Mouse (Mus musculus): ENCODE measurements at regions not wholly inside any gene's neighbourhood (a gene's known extent, or its start where the extent isn't known, plus 50 kb on each side); places are given as distances from the start of the nearest gene placed in this dataset.
A peak's percentile ranks its signal among the peaks of the same experiment; 100 is the strongest.
"Not testable (repeated sequence)": the region's sequence is repeated elsewhere in the genome, so short reads cannot be mapped to it uniquely, and the experiment has no call there.

DNA sequence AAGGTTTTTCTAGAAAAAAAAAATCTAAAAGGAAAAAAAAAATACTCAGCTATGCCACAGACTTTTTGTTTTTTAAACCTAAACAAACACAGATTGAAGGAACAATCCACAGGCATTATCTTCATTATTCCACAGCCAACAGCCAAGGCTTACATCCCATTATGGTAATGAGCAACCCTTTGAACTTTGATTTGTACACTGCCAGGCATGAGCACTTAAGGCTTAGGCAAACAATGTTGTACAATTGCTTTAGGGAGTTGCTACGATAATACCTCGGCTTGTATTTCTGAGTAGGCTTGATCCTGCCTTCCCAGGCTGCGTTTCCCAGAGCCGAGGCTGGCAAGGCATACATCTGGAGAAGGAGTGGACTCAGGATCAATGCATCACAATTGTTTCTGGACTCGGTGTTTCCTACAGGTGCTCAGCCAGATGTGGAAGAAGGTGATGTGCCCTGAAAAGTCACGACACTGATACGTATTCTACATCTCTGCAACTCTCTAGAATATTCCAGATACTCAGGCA lies 409.0 kb upstream of the Igfbp7 start:
- DNase-seq (ENCODE audit: low spot score), result peak; percentile 8

GRCm38 (mm10) chr5:77809844-77810243 lies 402.0 kb upstream of the Igfbp7 start:
- DNase-seq (ENCODE audit: low spot score), result no peak

GRCm38 (mm10) chr5:77807726-77808125 lies 399.9 kb upstream of the Igfbp7 start:
- peak; percentile 34 for DNase-seq (ENCODE audit: low spot score)

DNA sequence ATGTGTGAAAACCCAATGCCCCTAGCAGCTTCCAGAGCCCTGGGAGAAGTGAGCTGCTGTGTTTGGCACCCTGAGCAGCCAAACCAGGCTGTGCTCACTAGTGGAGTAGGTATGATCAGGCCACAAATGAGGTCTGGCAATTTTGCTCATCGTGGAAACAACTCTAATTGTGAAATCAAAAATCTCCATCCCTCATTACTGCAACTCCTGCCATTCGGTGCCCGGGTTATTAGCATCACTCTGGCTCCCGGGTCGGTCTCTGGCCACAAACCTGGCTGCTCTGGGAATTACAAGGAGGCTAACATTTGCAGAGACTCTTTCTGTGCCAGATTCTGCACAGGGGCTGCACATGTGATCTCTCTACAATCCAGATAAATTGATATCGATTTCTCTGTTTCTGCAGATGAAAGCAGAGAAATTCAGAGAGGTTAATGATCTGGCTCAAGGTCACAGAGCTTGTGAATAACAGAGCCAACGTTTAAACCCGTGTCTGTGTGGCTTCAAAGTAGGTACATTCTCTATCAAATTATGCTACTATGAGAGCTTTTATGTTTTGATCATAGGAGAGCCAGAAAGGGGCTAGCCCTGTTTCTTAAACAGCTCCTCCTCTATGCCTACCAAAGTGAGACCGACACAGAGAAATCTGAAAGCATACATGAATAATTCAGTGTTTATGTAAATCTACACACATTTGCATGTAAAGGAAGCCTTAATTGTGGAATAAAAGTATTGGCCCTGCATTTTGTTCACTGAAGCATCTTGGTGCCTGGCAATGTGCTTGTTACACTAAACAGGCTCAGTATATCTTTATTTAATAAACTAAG lies 398.7 kb upstream of the Igfbp7 start:
- no peak for DNase-seq (ENCODE audit: low spot score)

DNA sequence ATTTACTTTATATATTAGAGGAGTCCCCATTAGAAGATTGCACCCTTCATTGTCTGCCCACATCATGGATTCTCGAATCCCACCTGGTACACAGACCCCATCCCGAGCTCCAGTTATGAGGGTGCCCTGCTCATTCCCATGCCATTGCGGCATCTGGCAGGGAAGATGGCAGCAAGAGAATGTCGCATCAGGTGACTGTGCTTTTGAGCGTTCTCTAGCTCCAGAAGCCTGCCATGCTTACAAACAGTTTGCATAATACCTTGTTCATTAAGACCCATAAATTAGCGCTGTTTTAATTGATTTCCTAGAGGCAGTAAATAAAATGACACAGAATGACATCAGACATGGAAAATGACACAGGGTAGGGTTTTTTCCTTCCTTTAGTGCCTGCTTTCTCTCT lies 398.0 kb upstream of the Igfbp7 start:
- no peak for DNase-seq (ENCODE audit: low spot score)

- DNase-seq (ENCODE audit: low spot score), result no peak
Measured at GRCm38 (mm10) chr5:77805303-77805702, 397.5 kb upstream of the Igfbp7 start.

GRCm38 (mm10) chr5:77804113-77804512 lies 396.3 kb upstream of the Igfbp7 start:
- DNase-seq (ENCODE audit: low spot score), result no peak

GRCm38 (mm10) chr5:77803562-77803961 lies 395.7 kb upstream of the Igfbp7 start:
- DNase-seq (ENCODE audit: low spot score), result peak; percentile 23

GRCm38 (mm10) chr5:77796960-77797359 lies 389.1 kb upstream of the Igfbp7 start:
- DNase-seq (ENCODE audit: low spot score), result no peak

- DNase-seq (ENCODE audit: low spot score), result no peak
Measured at GRCm38 (mm10) chr5:77795766-77796165, 387.9 kb upstream of the Igfbp7 start.

GRCm38 (mm10) chr5:77783953-77784352 lies 376.1 kb upstream of the Igfbp7 start:
- DNase-seq (ENCODE audit: low spot score), result no peak

- DNase-seq (ENCODE audit: low spot score), result no peak
Measured at GRCm38 (mm10) chr5:77762426-77763042, 354.7 kb upstream of the Igfbp7 start.

- no peak for DNase-seq (ENCODE audit: low spot score)
Measured at GRCm38 (mm10) chr5:77762013-77762412, 354.2 kb upstream of the Igfbp7 start.

DNA sequence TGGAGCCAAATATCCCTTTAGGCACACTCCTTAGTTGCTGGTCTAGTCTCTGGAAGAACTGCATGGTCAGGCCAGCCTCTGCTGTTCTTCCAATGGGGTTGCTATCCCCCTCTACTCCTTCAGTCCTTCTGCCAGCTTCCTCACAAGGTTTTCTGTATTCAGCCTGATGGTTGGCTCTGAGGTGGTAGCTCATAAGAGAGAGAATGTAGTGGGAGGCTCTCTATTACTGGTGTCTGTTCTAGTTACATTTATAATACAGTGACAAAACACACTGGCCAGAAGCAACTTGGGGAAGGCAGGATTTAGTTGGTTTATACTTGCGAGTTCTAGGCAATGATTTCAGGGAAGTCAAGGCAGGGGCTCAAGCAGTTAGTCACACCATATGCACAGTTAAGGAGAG lies 341.1 kb upstream of the Igfbp7 start:
- no peak for DNase-seq (ENCODE audit: low spot score)

DNA sequence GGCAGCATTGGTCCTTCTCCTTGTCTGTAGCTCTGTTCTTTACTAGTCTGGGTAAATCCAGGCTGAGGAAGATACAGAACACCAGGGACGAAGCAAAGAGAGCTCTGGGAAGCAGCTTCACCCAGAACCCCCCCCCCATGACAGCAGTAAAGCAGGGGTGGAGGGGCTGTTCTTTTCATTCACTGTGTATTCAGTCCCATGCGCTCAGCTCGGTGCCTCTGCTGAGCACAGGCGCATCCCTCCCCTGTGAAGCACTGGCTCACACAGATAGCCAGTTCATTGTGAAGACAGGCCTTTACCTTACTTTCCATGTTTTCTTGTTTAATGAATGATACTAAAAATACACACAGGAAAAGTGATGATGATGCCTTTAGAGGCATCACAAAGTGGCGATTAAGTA lies 338.8 kb upstream of the Igfbp7 start:
- DNase-seq (ENCODE audit: low spot score), result no peak

- no peak for DNase-seq (ENCODE audit: low spot score)
Measured at GRCm38 (mm10) chr5:77743467-77743866, 335.6 kb upstream of the Igfbp7 start.

DNA sequence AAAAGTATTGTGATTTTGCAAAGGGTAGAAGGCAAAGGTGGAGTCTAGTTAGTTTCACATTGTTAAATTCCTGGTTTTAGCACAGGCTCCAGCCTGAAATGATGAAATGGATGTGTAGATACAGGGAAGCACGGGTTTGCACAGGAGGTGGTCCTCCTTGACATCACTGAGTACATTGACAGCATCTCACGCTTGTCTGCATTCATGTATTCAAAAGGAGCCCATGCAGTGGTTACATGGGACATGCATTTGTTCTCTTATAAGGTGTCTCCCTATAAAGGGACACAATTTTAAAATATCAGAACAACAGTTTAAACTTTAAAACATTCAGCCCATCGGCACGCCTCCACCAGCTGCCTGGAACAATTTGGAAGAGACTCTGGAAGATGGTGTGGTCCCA lies 322.4 kb upstream of the Igfbp7 start:
- DNase-seq (ENCODE audit: low spot score), result not testable (repeated sequence)

GRCm38 (mm10) chr5:77681592-77681991 lies 273.8 kb upstream of the Igfbp7 start:
- DNase-seq (ENCODE audit: low spot score), result no peak

DNA sequence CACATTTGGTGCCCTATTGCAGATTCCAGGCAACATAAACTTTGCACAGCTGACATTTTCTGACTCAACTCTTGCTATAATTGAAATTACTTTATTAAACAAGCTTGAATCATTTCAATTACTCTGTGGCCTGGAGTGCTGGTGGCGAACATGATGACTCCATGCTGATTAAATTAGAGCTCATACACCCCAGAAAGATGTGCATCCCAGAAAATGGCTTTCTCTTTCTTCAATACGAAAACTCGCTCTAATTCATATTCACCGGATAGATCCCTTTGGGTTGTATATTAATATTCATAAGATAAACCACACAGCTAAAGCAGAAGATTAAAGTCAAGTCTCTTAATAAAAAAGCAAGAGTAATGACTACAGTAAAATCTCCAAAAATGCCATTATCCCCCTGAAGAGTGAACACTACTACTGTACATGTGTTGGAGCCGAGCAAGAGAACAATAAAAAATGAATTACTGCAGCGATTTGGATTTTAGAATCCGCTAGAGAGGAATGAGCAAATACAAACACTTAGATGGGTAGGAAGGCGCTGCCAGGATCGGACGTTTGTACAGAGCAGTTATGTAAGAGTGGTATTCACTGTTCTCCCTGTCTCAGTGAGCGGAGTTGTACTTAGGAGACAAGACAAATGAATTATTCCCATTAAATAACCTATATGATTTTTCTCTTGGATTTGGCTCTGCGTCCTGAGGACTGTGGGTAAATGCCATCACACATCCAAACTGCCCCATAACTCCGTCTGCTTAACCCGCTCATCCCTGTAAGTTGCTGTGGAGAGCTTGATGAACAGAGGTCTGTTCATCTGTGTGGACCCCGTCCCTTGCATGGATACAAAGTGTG lies 264.5 kb upstream of the Igfbp7 start:
- DNase-seq (ENCODE audit: low spot score), result no peak

- DNase-seq (ENCODE audit: low spot score), result no peak
Measured at GRCm38 (mm10) chr5:77663096-77663495, 255.3 kb upstream of the Igfbp7 start.

DNA sequence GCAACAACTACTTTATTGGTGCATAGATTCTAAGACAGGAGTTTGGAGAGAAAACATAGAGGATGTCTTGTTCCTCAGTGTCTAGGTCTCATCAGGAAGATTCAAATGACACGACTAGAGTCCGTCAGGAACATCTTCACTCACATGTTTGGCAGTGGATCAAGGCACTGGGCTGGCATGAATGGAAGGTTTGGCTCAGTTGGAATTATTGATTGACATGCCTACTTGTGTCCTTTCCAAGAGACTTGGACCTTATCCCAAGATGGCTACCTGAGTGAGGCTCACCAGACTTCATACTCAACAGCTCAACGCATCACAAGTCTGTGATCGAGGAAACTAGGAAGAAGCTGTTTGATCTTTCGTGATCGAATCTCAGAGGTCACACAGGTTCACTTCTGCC lies 251.2 kb upstream of the Igfbp7 start:
- no peak for DNase-seq (ENCODE audit: low spot score)

GRCm38 (mm10) chr5:77644651-77645050 lies 236.8 kb upstream of the Igfbp7 start:
- no peak for DNase-seq (ENCODE audit: low spot score)

GRCm38 (mm10) chr5:77620402-77620801 lies 212.6 kb upstream of the Igfbp7 start:
- DNase-seq (ENCODE audit: low spot score), result no peak

Measured in yolk sac, embryonic 10.5 days (tissue).